Mouse (Mus musculus): ENCODE results near the gene Atad2b.

DNA sequence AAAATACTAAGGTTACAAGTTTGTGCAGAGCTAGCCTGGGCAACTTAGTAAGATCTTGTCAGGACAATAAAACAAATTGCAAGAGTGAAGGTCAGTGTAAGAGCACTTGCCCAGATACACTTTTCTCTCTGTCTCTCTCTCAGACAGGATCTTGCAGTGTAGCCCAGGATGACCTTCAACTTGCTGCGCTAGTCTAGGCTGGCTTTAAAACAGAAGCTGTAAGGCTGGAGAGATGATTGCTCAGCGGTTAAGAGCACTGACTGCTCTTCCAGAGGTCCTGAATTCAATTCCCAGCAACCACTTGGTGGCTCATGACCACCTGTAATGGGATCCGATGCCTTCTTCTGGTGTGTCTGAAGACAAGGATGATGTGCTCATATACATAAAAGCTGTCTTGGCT, 2.2 kb upstream of the Atad2b start:
- TF ChIP-seq MYOD1 (IDR thresholded peaks at IDR 0.05; ENCODE audit: control insufficient read depth, insufficient read length, low read depth) (no peak), CTCF (IDR thresholded peaks at IDR 0.05; ENCODE audit: control insufficient read depth, insufficient read depth, insufficient read length) (no peak), USF1 (IDR thresholded peaks at IDR 0.05; ENCODE audit: low read depth) (no peak), MYOG (IDR thresholded peaks at IDR 0.05; ENCODE audit: control insufficient read depth, extremely low read depth, insufficient read length) (no peak)
